Mouse (Mus musculus) bone marrow macrophage, adult 2 months (primary cell): ENCODE results near the gene Reps2. TPM values are rescaled to one million over a fixed set of nuclear protein-coding genes. Genes with fewer than 3 reads are reported as not detected.

Experiments
- H3K27ac ChIP-seq: 2 replicates; pipeline ENCODE4 v1.5.1; 2012; ENCODE audit warnings: low read depth, low read length; ENCODE audit not compliant: insufficient read depth
- H3K4me1 ChIP-seq: 2 replicates; pipeline ENCODE4 v1.6.1; 2012; ENCODE audit warnings: low read length; ENCODE audit not compliant: control insufficient read depth, insufficient read depth
- H3K4me3 ChIP-seq: 2 replicates; pipeline ENCODE4 v1.5.1; 2012; ENCODE audit warnings: mild to moderate bottlenecking, low read length, moderate library complexity; ENCODE audit not compliant: insufficient read depth
- CTCF ChIP-seq: IDR thresholded peaks from 2 replicates; pipeline ENCODE4 v1.5.1; 2012; ENCODE audit warnings: low read depth, mild to moderate bottlenecking, low read length, moderate library complexity
- POLR2A ChIP-seq: IDR thresholded peaks from 2 replicates; pipeline ENCODE4 v1.6.1; 2012; ENCODE audit warnings: mild to moderate bottlenecking, low read depth, low read length, borderline replicate concordance
- polyA plus RNA-seq: library from polyadenylated mRNA; stranded (reverse); fragments of >200 nt; gene quantifications from 2 replicates; pipeline ENCODE4 v1.2.4, GENCODE M21; 2012; ENCODE audit not compliant: missing spikeins, insufficient read depth, insufficient read length

Reps2 gene
- polyA plus RNA-seq, 1 experiment, result 38.8 TPM

- Histone ChIP-seq H3K4me1 (no peaks in the 10 kb centered on the region), H3K27ac (no peak overlapping the region), H3K4me3 (no peak overlapping the region)
- TF ChIP-seq POLR2A, result no peak
- no peak for TF ChIP-seq CTCF
These were observed 188.1 kb downstream of the Reps2 start for GRCm38 (mm10) chrX:162455364-162455763.

GRCm38 (mm10) chrX:162453821-162454402 lies 189.5 kb downstream of the Reps2 start:
- TF ChIP-seq CTCF, result no peak
- no peak for TF ChIP-seq POLR2A
- H3K4me3 ChIP-seq, result no peak overlapping the region
- H3K4me1 ChIP-seq, result no peaks in the 10 kb centered on the region
- H3K27ac ChIP-seq, result no peak overlapping the region

- no peak overlapping the region for H3K4me3 ChIP-seq
- TF ChIP-seq CTCF, result no peak
- TF ChIP-seq POLR2A, result no peak
- no peak overlapping the region for H3K27ac ChIP-seq
- H3K4me1 ChIP-seq, result no peaks in the 10 kb centered on the region
These were observed 190.8 kb downstream of the Reps2 start for GRCm38 (mm10) chrX:162452642-162453041.

GRCm38 (mm10) chrX:162447974-162448373 lies 195.5 kb downstream of the Reps2 start:
- H3K4me3 ChIP-seq, result no peak overlapping the region
- no peaks in the 10 kb centered on the region for H3K4me1 ChIP-seq
- TF ChIP-seq CTCF (no peak), POLR2A (no peak)
- no peak overlapping the region for H3K27ac ChIP-seq

GRCm38 (mm10) chrX:162446678-162447318 lies 196.7 kb downstream of the Reps2 start:
- no peak overlapping the region for H3K27ac ChIP-seq
- no peaks in the 10 kb centered on the region for H3K4me1 ChIP-seq
- no peak overlapping the region for H3K4me3 ChIP-seq
- TF ChIP-seq CTCF (no peak), POLR2A (no peak)

- Histone ChIP-seq H3K27ac (no peak overlapping the region), H3K4me3 (no peak overlapping the region), H3K4me1 (no peaks in the 10 kb centered on the region)
- TF ChIP-seq POLR2A, result no peak
- TF ChIP-seq CTCF, result no peak
These were observed 200.1 kb downstream of the Reps2 start for GRCm38 (mm10) chrX:162443387-162443786.

- H3K27ac ChIP-seq, result no peak overlapping the region
- H3K4me3 ChIP-seq, result no peak overlapping the region
- H3K4me1 ChIP-seq, result no peaks in the 10 kb centered on the region
- TF ChIP-seq CTCF (no peak), POLR2A (no peak)
These were observed 200.5 kb downstream of the Reps2 start for GRCm38 (mm10) chrX:162442970-162443369.

- Histone ChIP-seq H3K27ac (no peak overlapping the region), H3K4me3 (no peak overlapping the region), H3K4me1 (no peaks in the 10 kb centered on the region)
- no peak for TF ChIP-seq POLR2A
- TF ChIP-seq CTCF, result no peak
These were observed 210.5 kb downstream of the Reps2 start for GRCm38 (mm10) chrX:162432776-162433543.

GRCm38 (mm10) chrX:162427698-162428097 lies 215.8 kb downstream of the Reps2 start:
- Histone ChIP-seq H3K27ac (no peak overlapping the region), H3K4me1 (no peaks in the 10 kb centered on the region), H3K4me3 (no peak overlapping the region)
- TF ChIP-seq CTCF (no peak), POLR2A (no peak)

GRCm38 (mm10) chrX:162419431-162419830 lies 224.0 kb downstream of the Reps2 start:
- Histone ChIP-seq H3K4me3 (no peak overlapping the region), H3K4me1 (no peaks in the 10 kb centered on the region), H3K27ac (no peak overlapping the region)
- TF ChIP-seq CTCF (no peak), POLR2A (no peak)
